Mouse (Mus musculus) cerebellum, adult 8-10 months (tissue): Measurements from ENCODE around the gene Kcnj11.

Source experiments
- DNase-seq: peaks from one replicate; pipeline ENCODE4 v3.0.0; 2022

The Kcnj11 gene

GRCm38 (mm10) chr7:46103771-46104170 lies 3.2 kb upstream of the Kcnj11 start:
- no peak for DNase-seq

- DNase-seq, result peak; percentile 51
Observed at GRCm38 (mm10) chr7:46103075-46103591, 2.6 kb upstream of the Kcnj11 start.

- peak; percentile 47 for DNase-seq
Observed at GRCm38 (mm10) chr7:46099682-46100081, 882 bp downstream of the Kcnj11 start.

- DNase-seq, result no peak
Observed at GRCm38 (mm10) chr7:46098919-46099286, 1.7 kb downstream of the Kcnj11 start.

GRCm38 (mm10) chr7:46098221-46098918 lies 2.2 kb downstream of the Kcnj11 start:
- peak; percentile 60 for DNase-seq

GRCm38 (mm10) chr7:46097319-46097783 lies 3.2 kb downstream of the Kcnj11 start:
- no peak for DNase-seq

GRCm38 (mm10) chr7:46096136-46096535 lies 4.4 kb downstream of the Kcnj11 start:
- peak; percentile 74 for DNase-seq

- DNase-seq, result no peak
Observed at GRCm38 (mm10) chr7:46092803-46093202, 7.8 kb downstream of the Kcnj11 start.

DNA sequence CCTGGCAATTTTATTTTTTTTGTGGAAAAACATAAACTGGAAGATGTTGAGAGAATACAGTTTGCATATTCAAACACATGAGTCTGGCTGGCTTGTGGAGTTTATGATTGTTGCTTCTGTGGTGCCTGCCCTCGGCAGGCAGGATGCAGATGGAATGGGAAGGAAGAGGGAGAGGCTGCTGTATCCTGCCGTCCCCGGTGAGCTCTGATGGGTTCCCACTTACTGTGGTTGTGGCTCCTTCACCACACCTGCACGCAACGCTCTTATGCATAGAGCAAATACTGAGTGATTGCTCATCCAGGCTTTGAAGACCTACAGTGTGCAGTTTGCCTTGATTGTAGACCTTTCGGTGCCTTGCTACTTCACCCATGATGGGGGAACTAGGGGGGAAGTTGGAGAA lies 12.3 kb downstream of the Kcnj11 start:
- DNase-seq, result no peak

- no peak for DNase-seq
Observed at GRCm38 (mm10) chr7:46086378-46086777, 14.2 kb downstream of the Kcnj11 start.

DNA sequence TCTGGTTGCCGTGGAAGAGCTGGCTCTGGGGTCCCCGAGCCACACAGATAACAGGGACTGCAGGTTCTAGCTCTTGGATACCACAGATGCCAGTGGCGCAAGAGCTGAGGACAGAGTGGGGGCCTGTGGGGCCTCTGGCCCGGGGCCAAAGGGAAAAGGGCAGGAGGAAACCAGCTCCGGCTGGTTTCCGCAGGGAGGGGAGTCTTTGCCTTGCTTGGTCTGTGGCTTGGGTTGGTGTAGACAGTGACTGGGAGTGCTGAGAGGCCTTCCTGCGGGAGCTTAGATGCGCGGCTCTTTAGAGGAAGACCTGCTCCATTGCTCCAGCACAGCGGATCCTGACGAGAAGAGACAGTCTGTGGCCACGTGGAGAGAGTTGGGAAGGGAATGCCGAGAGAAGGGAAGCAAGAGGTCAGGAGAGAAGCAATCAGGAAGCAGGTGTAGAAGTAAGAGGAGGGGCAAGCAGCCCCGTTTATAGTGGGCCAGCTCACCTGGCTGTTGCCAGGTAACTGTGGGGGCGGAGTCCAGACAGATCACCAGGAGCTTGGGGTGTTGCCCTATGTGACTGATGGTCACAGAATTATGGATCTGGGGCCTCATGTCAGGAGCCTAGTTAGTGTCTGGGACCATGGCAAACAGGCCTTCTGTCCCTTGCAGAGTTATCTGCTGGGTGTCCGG lies 15.6 kb downstream of the Kcnj11 start:
- DNase-seq, result no peak

- no peak for DNase-seq
Observed at GRCm38 (mm10) chr7:46084024-46084423, 16.5 kb downstream of the Kcnj11 start.

DNA sequence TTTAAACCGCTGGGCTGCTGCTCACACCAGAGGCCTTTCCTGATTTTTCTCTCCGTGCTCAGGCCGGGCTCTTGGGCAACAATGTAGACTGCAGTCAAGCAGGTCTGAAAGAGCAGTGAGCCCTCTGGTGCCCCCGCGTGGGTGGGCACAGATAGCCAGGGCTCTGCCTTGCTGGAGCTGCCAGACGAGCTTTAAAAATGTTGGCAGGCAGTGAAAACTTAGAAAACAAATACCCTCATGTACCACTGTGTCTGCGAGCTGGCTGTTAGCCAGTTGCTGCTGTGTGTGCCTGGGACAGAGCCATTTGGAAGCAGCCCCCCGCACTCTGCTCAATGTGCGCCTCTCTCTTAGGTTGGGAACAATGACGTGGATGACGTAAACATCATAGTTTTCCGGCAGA lies 22.9 kb downstream of the Kcnj11 start:
- DNase-seq, result no peak

GRCm38 (mm10) chr7:46076844-46077243 lies 23.7 kb downstream of the Kcnj11 start:
- no peak for DNase-seq

DNA sequence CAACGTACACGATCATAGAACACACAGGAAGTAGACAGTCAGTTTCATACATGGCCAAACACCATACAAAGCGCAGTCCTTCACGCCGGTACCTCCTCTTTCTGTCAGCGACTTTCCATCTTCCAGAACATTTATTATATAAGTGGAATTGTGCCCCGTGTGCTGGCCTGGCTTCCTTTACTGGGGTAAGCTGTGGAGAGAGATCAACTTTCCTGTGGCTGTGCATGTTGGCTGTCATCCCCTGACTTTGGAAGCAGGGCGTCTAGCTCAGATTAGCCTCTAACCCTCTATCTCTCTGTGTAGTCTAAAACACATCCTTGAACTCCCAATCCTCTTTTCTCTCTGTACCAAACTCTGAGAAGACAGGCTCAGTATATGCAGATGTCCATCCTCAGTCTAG lies 31.7 kb downstream of the Kcnj11 start:
- no peak for DNase-seq

GRCm38 (mm10) chr7:46063296-46063695 lies 37.3 kb downstream of the Kcnj11 start:
- DNase-seq, result no peak

DNA sequence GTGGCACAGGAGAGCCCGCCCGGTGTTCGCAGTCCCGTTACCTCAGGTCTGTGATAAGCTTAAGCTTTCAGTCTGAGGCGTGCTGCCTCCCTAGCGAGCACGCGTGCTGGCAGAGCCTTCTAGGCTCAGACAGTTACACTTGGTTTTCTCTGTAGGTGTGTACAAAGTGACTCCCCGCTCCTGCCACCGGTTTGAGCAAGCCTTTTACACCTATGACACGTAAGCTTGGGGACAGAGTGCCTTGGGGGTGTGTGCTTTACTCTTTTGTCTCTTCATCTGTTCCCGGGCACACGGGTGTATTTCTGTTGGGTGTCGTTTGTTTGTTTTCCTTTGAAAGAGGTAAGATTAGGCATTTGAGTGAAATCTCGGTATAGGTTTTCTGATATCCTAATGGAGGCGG lies 39.0 kb downstream of the Kcnj11 start:
- DNase-seq, result no peak

GRCm38 (mm10) chr7:46060688-46061087 lies 39.9 kb downstream of the Kcnj11 start:
- no peak for DNase-seq

DNA sequence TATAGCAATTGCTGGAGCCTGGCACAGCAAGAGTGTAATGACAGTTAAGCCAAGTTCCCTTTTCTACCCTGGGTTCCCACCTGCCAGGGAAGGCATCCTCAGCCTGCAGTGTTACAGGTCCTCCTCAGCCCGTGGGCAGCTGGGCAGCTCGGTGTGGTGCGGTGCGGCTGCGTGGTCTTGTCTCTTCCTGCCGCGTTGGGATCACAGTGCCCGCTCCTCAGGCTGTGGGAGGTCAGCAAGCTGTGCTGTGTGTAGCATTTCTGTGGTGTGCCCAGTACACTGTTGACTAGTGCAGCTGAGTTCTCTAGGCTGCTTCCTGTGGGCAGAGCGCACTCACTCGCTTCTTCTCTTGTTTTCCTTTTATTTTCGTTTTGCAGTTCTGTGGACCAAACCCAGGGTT lies 41.7 kb downstream of the Kcnj11 start:
- no peak for DNase-seq

- DNase-seq, result no peak
Observed at GRCm38 (mm10) chr7:46053566-46053965, 47.0 kb downstream of the Kcnj11 start.

DNA sequence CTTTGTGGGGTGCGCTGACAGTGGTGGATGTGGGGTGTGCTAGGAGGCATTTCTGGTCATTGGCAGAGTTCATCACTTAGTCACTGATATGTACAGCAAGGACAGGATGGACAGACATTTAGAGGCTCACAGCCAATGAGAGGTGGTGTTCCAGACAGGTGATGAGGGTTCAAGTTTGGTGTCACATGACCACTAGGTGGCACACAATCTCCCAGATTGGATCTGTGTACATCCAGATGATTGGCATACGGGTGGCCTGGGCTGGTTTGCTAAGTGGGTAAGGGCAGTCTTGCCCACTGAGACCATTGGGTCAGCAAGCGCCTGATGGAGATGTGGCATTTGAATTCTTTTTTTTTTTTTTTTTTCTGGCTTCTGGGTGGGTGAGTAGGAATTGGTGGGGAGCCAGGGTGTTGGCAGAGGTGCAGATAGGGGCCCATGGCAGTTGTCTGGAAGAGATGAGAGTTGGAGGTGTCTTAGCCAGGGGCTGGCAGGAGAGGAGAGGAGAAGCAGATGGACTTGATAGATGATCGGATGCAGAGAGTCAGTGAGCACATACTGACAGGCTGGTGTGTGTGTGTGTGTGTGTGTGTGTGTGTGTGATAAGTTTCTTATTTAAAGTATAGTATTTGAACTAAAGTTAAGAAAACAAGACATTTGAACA lies 48.3 kb downstream of the Kcnj11 start:
- peak; percentile 17 for DNase-seq

- DNase-seq, result no peak
Observed at GRCm38 (mm10) chr7:46049981-46050380, 50.6 kb downstream of the Kcnj11 start.

DNA sequence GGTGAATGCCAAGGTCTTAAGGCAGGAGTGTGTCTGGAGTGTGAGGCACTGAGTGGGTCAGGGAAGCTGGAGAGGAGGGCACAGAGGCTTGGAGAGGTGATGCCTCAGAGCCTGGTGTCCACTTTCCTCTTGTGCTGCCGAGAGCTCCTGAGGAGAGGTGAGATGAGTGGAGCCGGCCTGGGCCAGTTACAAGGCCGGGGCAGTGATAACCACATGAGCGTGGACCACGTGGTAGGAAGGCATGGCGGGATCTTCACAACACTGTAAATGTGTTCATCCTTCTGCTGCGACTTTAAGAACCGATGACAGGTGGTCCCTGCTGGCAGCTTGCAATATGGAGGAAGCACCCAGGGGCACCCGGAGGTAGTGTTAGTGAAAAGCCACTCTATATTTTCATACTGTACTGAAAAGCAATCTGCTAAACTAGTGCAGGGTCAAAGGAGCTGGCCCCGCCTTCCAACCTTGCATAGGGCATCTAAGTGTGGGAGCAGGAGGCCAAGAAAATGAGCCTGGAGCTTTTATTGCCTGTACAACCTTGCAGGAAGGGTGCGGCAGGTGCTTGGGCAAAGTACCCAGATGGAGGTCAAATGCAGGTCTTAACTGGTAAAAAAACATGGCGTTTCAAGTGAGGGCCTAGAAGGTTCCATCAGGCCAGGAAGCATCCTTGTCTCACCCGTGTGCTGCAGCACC lies 52.5 kb downstream of the Kcnj11 start:
- no peak for DNase-seq
